Mouse (Mus musculus) lung, postnatal 10 days (tissue): ENCODE data around the gene Pcnx2.

Experiments used
- DNase-seq: peaks from one replicate; pipeline ENCODE4 v3.0.0; 2021

The Pcnx2 gene

DNA sequence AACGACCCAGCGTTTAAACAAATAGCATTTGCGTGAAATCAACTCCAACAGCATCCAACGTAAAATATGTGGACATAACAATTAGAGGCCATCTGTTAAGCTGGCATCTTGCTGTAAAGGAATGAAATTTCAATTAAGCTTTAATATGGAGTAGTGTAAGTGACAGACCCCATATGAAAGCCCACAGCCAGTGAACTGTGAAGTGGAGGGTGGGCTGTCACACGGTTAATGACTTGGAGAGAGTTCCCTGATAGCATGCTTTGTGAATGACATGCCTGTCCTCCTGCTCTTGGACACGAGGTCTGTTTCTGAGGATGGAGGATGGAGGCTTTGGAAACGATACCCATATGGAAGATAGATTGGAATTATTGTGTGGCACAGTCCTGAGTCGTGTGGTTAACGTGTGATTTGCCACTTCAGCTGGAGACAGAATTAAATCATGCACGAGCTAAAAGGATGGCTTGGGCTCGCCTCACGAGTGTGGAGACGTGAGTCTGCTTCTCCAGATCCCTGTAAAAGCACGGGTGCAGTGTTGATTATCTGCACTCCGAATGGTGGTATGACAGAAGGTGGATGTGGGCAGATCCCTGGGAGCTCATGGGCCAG is 195.1 kb downstream of the Pcnx2 start:
- DNase-seq, result no peak
